Mouse (Mus musculus): Measurements from ENCODE around the gene Zic2. TPM values are rescaled to one million over a fixed set of nuclear protein-coding genes. Genes with fewer than 3 reads are reported as not detected.

The Zic2 gene
- polyA plus RNA-seq, 1 experiment from 2014 or later = not detected

DNA sequence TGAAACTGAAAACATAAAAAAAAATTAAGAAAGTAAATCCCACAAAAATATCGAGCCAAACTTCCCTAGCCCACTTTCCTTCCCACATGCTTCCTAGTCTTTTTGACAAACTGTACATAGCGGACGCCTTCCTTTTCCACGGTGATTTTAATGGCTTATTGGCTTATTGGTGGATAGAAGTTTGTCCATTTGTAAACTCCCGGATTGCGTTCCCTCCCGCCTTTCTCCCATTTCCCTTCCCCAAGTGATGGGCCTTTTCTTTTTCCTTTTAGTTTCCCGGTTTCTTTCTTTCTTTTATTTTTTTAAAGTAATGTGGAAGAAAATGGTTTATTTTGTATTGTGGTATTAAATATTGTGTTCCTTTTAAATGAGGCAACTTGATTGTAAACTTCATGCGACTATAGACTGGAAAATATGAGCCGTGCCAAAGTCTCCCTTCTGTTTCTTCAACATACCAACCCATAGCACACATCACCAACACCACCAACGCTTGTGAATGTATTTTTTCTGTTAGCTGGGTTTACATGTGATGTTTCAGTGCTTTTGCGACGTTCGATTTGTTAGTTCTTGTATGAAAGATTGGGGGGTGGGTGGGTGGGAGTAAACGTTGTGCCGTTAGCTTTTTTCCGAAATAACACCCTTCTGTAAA lies 4.3 kb downstream of the Zic2 start:
- DNase-seq (no peak), ATAC-seq (ENCODE audit: low read depth) (no peak)
- H3K27ac ChIP-seq = no peak overlapping the region
- 28% methylated on average over 17 of the region's 17 CpGs for WGBS (ENCODE audit: insufficient replicate concordance)
- H3K4me2 ChIP-seq = no peak overlapping the region
- H3K4me1 ChIP-seq (replicated peaks) = peaks cover 13% of the 10 kb centered on the region
- H3K4me3 ChIP-seq (replicated peaks) = no peak overlapping the region
- no peaks in the 10 kb centered on the region for H3K9me3 ChIP-seq (replicated peaks)
- H3K27me3 ChIP-seq = peaks cover 99% of the 10 kb centered on the region
- H3K9ac ChIP-seq = no peak overlapping the region
- H3K36me3 ChIP-seq = no peaks in the 10 kb centered on the region

DNA sequence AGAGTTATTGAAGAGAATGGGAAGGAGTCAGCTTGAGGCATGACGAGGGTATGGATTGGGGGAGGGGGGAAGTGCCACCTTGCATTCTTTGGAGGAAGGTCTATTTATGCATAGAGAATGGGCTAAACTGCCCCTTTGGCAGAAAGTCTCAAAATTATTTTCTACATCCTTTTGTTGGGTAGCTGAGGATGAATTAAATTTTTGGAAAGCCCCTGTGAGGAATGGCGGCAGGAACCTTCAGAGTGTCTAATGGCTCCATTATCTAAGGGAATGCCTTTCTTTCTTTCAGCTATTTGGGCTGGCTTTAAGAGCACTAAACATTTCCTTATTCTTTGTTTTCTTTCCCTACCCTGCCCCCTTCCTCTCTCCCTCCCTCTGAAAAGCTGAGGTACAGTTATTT lies 5.1 kb downstream of the Zic2 start:
- 3% methylated on average over 2 of the region's 2 CpGs for WGBS (ENCODE audit: insufficient replicate concordance)
- H3K27ac ChIP-seq = no peak overlapping the region
- ATAC-seq (ENCODE audit: low read depth) = no peak
- peaks cover 6% of the 10 kb centered on the region for H3K4me1 ChIP-seq (replicated peaks)
- no peak for DNase-seq
- no peak overlapping the region for H3K9ac ChIP-seq
- H3K4me2 ChIP-seq = no peak overlapping the region
- H3K27me3 ChIP-seq = peaks cover 99% of the 10 kb centered on the region
- no peak overlapping the region for H3K4me3 ChIP-seq (replicated peaks)
- no peaks in the 10 kb centered on the region for H3K36me3 ChIP-seq
- H3K9me3 ChIP-seq (replicated peaks) = no peaks in the 10 kb centered on the region

DNA sequence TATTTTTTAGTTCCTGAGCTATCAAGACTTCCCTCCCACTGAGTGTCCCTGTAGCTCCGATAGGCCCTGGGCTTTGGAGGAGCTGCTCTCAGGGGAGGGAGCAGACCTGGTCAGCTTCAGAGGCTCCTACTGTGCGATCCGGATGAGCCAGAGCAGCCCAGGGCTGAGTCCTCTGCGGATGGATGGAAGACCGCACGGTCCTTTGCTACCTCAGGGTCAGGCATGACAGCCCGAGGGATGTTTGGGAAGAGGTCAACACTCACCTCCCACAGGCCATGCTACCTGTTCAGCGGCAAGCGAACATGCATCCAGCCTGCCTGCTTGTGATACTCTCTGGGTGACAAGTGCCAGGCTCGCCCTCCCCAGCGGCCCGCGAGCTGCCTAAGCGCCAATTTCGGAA lies 5.9 kb downstream of the Zic2 start:
- Histone ChIP-seq H3K27ac (no peak overlapping the region), H3K9ac (no peak overlapping the region), H3K36me3 (no peaks in the 10 kb centered on the region), H3K27me3 (peaks cover 99% of the 10 kb centered on the region), H3K4me1 (replicated peaks) (no peaks in the 10 kb centered on the region), H3K4me3 (replicated peaks) (no peak overlapping the region), H3K4me2 (no peak overlapping the region), H3K9me3 (replicated peaks) (no peaks in the 10 kb centered on the region)
- ATAC-seq (ENCODE audit: low read depth) (no peak), DNase-seq (no peak)
- WGBS (ENCODE audit: insufficient replicate concordance) = 6% methylated on average over 15 of the region's 15 CpGs

GRCm38 (mm10) chr14:122482081-122483023 lies 7.1 kb downstream of the Zic2 start:
- no peaks in the 10 kb centered on the region for H3K36me3 ChIP-seq
- no peaks in the 10 kb centered on the region for H3K9me3 ChIP-seq (replicated peaks)
- DNase-seq = no peak
- H3K27me3 ChIP-seq = peaks cover 98% of the 10 kb centered on the region
- no peak overlapping the region for H3K9ac ChIP-seq
- H3K27ac ChIP-seq = no peak overlapping the region
- WGBS (ENCODE audit: insufficient replicate concordance) = 2% methylated on average over 38 of the region's 38 CpGs
- ATAC-seq (ENCODE audit: low read depth) = no peak
- H3K4me3 ChIP-seq (replicated peaks) = no peak overlapping the region
- no peaks in the 10 kb centered on the region for H3K4me1 ChIP-seq (replicated peaks)
- H3K4me2 ChIP-seq = no peak overlapping the region

DNA sequence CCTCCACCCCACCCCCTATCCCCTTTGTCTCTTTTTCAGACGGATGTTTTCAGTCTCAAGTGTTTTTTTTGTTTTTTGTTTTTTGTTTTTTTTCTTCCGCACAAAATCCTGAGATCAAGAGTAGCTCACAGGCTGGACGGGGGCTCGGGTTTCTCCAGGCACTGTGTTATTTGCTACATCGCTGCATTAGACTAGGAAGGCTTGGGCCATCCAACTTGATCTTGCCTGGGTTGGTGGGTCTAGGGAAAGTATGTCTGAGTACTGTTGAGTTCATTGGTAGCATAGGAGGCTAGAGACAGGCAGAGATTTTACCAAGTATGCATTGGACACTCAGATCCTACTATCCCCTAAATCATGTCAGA lies 7.8 kb downstream of the Zic2 start:
- H3K27me3 ChIP-seq = peaks cover 96% of the 10 kb centered on the region
- DNase-seq = no peak
- no peak overlapping the region for H3K27ac ChIP-seq
- H3K9me3 ChIP-seq (replicated peaks) = no peaks in the 10 kb centered on the region
- ATAC-seq (ENCODE audit: low read depth) = no peak
- no peaks in the 10 kb centered on the region for H3K36me3 ChIP-seq
- no peak overlapping the region for H3K4me3 ChIP-seq (replicated peaks)
- H3K4me1 ChIP-seq (replicated peaks) = no peaks in the 10 kb centered on the region
- WGBS (ENCODE audit: insufficient replicate concordance) = 2% methylated on average over 5 of the region's 5 CpGs
- no peak overlapping the region for H3K9ac ChIP-seq
- no peak overlapping the region for H3K4me2 ChIP-seq

DNA sequence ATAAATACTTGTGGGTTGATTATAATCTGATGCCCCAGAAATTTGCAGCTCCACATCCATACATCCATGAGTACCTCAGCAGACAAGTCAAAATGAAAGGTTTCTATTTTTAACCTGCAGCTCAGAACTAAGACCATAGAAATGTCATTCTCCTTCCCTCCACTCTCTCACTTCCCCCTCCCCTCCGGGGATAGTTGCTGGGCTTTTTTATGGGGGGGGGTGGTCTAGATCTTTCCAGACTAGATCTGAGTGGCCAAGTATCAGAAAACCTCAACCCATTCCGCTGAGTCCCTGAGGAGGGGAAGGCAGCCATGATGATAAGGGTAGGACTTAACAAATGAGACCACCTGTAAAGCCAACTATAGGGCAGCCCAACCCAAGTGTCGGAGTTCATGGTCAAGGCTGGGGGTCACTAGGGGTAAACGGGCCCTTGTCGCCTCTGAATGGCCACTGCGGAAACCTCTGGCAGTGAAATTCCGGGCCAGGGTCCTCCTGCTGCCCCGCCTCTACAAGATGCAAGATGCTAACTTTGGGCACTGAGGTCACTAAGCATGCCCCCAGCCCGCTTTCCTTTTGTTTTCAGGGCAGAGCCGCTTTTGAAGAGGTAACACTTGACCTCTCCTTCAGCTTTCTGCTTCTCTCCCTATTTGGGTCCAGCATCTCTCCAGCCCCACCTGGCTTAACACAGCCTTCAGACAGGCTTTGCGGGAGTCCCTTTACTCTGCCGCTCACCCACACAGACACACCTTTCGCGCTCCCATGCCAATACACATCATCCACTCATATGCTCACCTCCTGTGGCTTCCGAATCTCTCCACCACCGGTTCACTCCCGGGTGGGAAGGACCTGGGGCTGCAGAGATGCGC lies 8.6 kb downstream of the Zic2 start:
- 4% methylated on average over 18 of the region's 18 CpGs for WGBS (ENCODE audit: insufficient replicate concordance)
- Histone ChIP-seq H3K9ac (no peak overlapping the region), H3K4me1 (replicated peaks) (no peaks in the 10 kb centered on the region), H3K36me3 (no peaks in the 10 kb centered on the region), H3K4me3 (replicated peaks) (no peak overlapping the region), H3K27me3 (peaks cover 90% of the 10 kb centered on the region), H3K4me2 (no peak overlapping the region), H3K9me3 (replicated peaks) (no peaks in the 10 kb centered on the region), H3K27ac (no peak overlapping the region)
- DNase-seq (no peak), ATAC-seq (ENCODE audit: low read depth) (no peak)

- no peak overlapping the region for H3K4me2 ChIP-seq
- ATAC-seq (ENCODE audit: low read depth) = no peak
- H3K27me3 ChIP-seq = peaks cover 90% of the 10 kb centered on the region
- no peak overlapping the region for H3K4me3 ChIP-seq (replicated peaks)
- no peaks in the 10 kb centered on the region for H3K4me1 ChIP-seq (replicated peaks)
- no peak overlapping the region for H3K27ac ChIP-seq
- 0% methylated on average over 4 of the region's 4 CpGs for WGBS (ENCODE audit: insufficient replicate concordance)
- no peaks in the 10 kb centered on the region for H3K36me3 ChIP-seq
- DNase-seq = no peak
- H3K9me3 ChIP-seq (replicated peaks) = no peaks in the 10 kb centered on the region
- no peak overlapping the region for H3K9ac ChIP-seq
Measured at GRCm38 (mm10) chr14:122484458-122484843, 9.2 kb downstream of the Zic2 start.

DNA sequence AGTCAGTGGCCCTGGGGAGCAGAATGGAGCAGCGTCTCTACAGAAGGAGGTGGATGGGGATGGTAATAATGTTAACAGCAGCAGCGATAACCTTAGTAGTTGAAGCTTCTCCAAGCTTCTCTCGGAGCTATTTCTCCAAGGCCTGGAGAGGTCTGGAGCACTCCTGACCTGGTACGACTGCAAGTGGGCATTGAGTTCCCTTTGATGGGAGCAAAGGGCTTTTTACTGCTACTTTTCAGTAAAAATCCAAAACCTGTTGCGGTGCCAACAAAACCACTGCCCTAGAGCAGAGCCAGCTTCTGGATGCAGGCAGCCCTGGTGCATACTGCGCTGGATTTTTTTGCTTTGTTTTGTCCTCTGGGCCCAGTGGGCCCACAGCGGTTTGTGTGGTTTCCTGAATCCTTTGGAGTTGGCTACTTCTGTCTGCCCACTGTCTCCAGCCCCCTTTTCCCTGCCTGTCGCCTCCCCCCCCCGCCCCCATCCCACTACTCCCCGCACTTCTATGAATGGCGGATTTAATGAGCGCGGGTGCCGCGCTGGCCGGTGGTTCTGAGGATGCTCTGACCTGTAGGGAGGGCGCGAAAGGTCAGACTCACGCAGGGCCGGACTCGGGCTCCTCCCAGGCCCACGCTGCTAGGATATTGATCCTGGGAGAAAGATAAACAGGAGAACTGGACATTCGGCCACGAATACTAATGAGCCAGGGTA lies 9.8 kb downstream of the Zic2 start:
- 3% methylated on average over 24 of the region's 24 CpGs for WGBS (ENCODE audit: insufficient replicate concordance)
- Histone ChIP-seq H3K4me3 (replicated peaks) (no peak overlapping the region), H3K27me3 (peaks cover 91% of the 10 kb centered on the region), H3K9me3 (replicated peaks) (no peaks in the 10 kb centered on the region), H3K4me1 (replicated peaks) (no peaks in the 10 kb centered on the region), H3K36me3 (no peaks in the 10 kb centered on the region), H3K4me2 (no peak overlapping the region), H3K9ac (no peak overlapping the region), H3K27ac (no peak overlapping the region)
- ATAC-seq (ENCODE audit: low read depth) (no peak), DNase-seq (no peak)

- H3K27ac ChIP-seq = no peak overlapping the region
- no peak for DNase-seq
- H3K4me3 ChIP-seq (replicated peaks) = no peak overlapping the region
- no peaks in the 10 kb centered on the region; the same call in 1 of the 2 replicates for H3K4me1 ChIP-seq (replicated peaks)
- no peak for ATAC-seq (ENCODE audit: low read depth)
- H3K27me3 ChIP-seq = peaks cover 91% of the 10 kb centered on the region
- no peaks in the 10 kb centered on the region for H3K9me3 ChIP-seq (replicated peaks)
- no peaks in the 10 kb centered on the region for H3K36me3 ChIP-seq
- no peak overlapping the region for H3K9ac ChIP-seq
- no peak overlapping the region for H3K4me2 ChIP-seq
- WGBS (ENCODE audit: insufficient replicate concordance) = 2% methylated on average over 12 of the region's 12 CpGs
Measured at GRCm38 (mm10) chr14:122485635-122486181, 10.5 kb downstream of the Zic2 start.

GRCm38 (mm10) chr14:122486611-122487010 lies 11.4 kb downstream of the Zic2 start:
- no peak overlapping the region for H3K9ac ChIP-seq
- H3K4me3 ChIP-seq (replicated peaks) = no peak overlapping the region
- DNase-seq = no peak
- H3K9me3 ChIP-seq (replicated peaks) = no peaks in the 10 kb centered on the region
- WGBS (ENCODE audit: insufficient replicate concordance) = 17% methylated on average over 1 of the region's 1 CpGs
- peaks cover 91% of the 10 kb centered on the region for H3K27me3 ChIP-seq
- H3K36me3 ChIP-seq = no peaks in the 10 kb centered on the region
- H3K4me1 ChIP-seq (replicated peaks) = no peaks in the 10 kb centered on the region; the same call in 1 of the 2 replicates
- no peak overlapping the region for H3K4me2 ChIP-seq
- H3K27ac ChIP-seq = no peak overlapping the region
- no peak for ATAC-seq (ENCODE audit: low read depth)

All from liver, embryonic 13.5 days (tissue).